Mouse (Mus musculus) brain, adult 2 months (tissue): Measurements from ENCODE around the gene Flt3.

ENCODE experiments used
- DNase-seq: peaks from one replicate; pipeline ENCODE4 v3.0.0; 2011; ENCODE audit warnings: low read depth, low spot score

The Flt3 gene

GRCm38 (mm10) chr5:147399843-147400504 lies at the start of gene Flt3:
TSS of gene Flt3 (minus strand) at chr5:147400489.
- peak; percentile 87 for DNase-seq

- peak; percentile 64 for DNase-seq
Observed at GRCm38 (mm10) chr5:147448933-147449332, 48.6 kb upstream of the Flt3 start.

- DNase-seq, result peak; percentile 31
Observed at GRCm38 (mm10) chr5:147448526-147448925, 48.2 kb upstream of the Flt3 start.

GRCm38 (mm10) chr5:147445252-147445651 lies 45.0 kb upstream of the Flt3 start:
- DNase-seq, result peak; percentile 67

GRCm38 (mm10) chr5:147444757-147445156 lies 44.5 kb upstream of the Flt3 start:
- no peak for DNase-seq

GRCm38 (mm10) chr5:147444298-147444697 lies 44.0 kb upstream of the Flt3 start:
- no peak for DNase-seq

- peak; percentile 47 for DNase-seq
Observed at GRCm38 (mm10) chr5:147442741-147443140, 42.5 kb upstream of the Flt3 start.

- DNase-seq, result no peak
Observed at GRCm38 (mm10) chr5:147441979-147442378, 41.7 kb upstream of the Flt3 start.

GRCm38 (mm10) chr5:147440996-147441507 lies 40.8 kb upstream of the Flt3 start:
- DNase-seq, result no peak

GRCm38 (mm10) chr5:147436491-147436890 lies 36.2 kb upstream of the Flt3 start:
- DNase-seq, result peak; percentile 48

GRCm38 (mm10) chr5:147435751-147436150 lies 35.5 kb upstream of the Flt3 start:
- no peak for DNase-seq

GRCm38 (mm10) chr5:147435224-147435623 lies 34.9 kb upstream of the Flt3 start:
- DNase-seq, result peak; percentile 96

GRCm38 (mm10) chr5:147432927-147433326 lies 32.6 kb upstream of the Flt3 start:
- no peak for DNase-seq

- peak; percentile 84 for DNase-seq
Observed at GRCm38 (mm10) chr5:147430936-147431839, 30.9 kb upstream of the Flt3 start.

GRCm38 (mm10) chr5:147430361-147430935 lies 30.2 kb upstream of the Flt3 start:
- DNase-seq, result peak; percentile 72

GRCm38 (mm10) chr5:147429535-147430305 lies 29.4 kb upstream of the Flt3 start, which contains the start of gene Pan3:
TSS of gene Pan3 (plus strand) at chr5:147430161.
- DNase-seq, result peak; percentile 97

- peak; percentile 95 for DNase-seq
Observed at GRCm38 (mm10) chr5:147426048-147426805, 25.9 kb upstream of the Flt3 start.

GRCm38 (mm10) chr5:147423612-147424011 lies 23.3 kb upstream of the Flt3 start:
- peak; percentile 36 for DNase-seq

- peak; percentile 60 for DNase-seq
Observed at GRCm38 (mm10) chr5:147418394-147419121, 18.3 kb upstream of the Flt3 start.

GRCm38 (mm10) chr5:147417986-147418385 lies 17.7 kb upstream of the Flt3 start:
- no peak for DNase-seq
